Mouse (Mus musculus) ZHBTc4 (cell line): ENCODE measurements around the gene 2810459M11Rik.

Source experiments
- DNase-seq: peaks from one replicate; pipeline ENCODE4 v3.0.0-alpha.2; 2011; ENCODE audit warnings: low read depth, low spot score

The 2810459M11Rik gene

GRCm38 (mm10) chr1:86053198-86053921, 7.7 kb downstream of the 2810459M11Rik start:
- DNase-seq, result no peak

GRCm38 (mm10) chr1:86054943-86055342, 9.3 kb downstream of the 2810459M11Rik start:
- DNase-seq, result no peak

- no peak for DNase-seq
These were observed 10.6 kb downstream of the 2810459M11Rik start for GRCm38 (mm10) chr1:86056284-86056683.

DNA sequence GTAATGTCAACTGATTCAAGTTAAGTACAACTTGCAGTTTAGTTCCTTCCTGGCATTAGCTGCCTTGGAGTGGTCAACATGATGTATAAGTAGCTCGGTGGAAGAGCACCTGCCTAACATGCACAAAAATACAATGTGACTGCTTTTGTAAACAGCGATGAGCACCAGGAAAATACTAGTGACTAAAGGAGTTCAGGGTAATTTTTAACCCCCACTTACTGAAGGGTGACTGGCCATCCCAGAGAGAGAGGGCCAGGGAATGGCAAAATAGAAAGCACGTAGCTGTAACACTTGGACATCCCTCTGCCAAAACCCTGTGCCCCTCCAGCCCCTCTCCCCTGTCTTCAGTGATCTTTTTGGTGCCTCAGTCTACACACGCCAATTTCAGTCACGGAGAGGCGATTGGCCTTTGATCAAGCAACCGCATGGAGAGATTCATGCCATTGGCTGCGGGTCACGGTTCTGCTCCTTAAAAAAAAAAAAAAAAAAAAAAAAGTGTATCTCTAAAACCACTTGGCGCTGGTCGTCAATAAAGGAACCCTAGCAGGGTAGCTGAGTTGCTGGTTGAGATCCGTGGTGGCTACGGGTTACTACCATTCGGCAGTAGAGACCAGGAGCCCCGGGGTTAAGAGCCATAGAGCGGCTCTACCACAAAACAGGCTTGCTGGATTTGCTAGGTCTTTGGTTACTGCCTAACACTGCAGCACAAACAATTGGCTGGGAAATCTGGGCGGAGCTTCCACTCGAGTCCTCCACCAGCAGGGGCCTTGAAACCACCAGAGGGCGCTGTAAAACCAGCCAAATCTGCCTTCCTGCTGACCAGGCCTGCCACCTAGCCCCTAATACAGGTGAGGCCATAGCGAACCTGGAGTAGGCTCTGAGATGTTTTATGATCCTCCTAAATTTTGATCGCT, 13.4 kb downstream of the 2810459M11Rik start:
- DNase-seq, result peak; percentile 97

DNA sequence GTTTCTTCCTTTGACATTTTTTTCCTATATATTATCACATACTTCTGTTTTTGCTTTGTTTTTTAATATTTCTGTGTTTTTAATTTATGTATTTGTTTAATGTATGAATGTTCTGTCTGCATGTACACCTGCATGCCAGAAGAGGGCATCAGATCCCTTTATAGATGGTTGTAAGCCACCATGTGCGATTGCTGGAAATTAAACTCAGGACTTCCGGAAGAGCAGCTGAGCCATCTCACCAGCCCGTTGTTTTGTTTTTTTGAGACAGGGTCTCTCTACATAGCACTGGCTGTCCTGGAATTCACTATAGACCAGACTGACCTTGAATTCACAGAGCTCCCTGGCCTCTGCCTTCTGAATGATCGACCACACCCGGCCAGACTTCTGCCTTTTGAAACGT, 16.9 kb downstream of the 2810459M11Rik start:
- peak; percentile 76 for DNase-seq

GRCm38 (mm10) chr1:86064271-86064991, 18.8 kb downstream of the 2810459M11Rik start, which contains the start of gene Psmd1:
Gene Psmd1, plus strand, starts transcription at chr1:86064387.
- peak; percentile 95 for DNase-seq

- no peak for DNase-seq
These were observed 30.9 kb downstream of the 2810459M11Rik start for GRCm38 (mm10) chr1:86076565-86076964.

- no peak for DNase-seq
These were observed 48.8 kb downstream of the 2810459M11Rik start for GRCm38 (mm10) chr1:86094413-86094812.

DNA sequence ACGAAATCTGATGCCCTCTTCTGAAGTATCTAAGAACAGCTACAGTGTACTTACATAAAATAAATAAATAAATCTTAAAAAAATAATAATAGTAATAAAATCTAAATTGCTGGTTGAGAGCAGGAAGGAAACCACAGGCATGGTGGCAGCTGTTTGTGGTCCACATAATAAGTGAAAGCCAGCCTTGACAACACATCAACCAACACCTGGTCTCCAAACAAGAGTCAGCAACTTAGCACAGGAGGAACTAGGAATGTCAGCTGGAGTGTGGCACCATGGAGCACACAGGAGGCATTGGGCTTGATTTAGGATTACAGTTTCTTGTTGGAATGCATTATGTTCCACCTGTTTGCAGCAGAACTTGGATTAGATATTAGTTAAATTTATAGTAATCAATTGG, 59.4 kb downstream of the 2810459M11Rik start:
- no peak for DNase-seq
